Mouse (Mus musculus) lung, postnatal 36 days (tissue): ENCODE results near the gene B3gat2.

Experiments used
- DNase-seq: peaks from one replicate; pipeline ENCODE4 v3.0.0; 2022; ENCODE audit warnings: mixed read lengths

Gene B3gat2

DNA sequence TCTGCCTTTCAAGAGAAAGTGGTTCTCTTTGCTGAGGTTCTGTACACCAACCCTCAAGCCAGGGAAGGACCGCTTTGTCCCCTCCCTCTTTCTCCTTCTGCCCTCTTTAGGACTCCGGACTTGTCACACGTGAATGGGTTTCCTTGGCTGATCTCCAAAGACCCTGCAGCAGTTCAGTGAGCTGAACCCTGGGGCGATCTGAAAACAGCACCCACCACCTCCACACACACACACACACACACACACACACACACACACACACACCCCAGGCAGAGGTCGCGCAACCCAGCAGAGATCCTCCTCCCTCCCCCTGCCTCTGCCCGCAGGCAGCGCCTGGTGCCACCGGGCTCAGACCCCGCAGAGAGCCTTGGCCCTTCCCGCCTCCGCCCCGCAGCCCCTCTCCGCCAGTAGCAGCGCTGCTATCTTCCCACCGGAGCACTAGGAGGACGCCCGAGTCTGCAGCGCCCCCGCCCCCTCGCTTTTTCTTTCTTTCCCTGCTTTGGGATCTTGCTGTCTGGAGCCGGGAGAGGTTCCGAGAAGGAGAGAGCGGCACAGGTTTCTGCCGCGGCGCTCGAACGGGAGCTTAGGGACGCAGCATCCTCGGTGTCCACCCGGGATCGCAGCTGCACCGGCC lies at the start of gene B3gat2:
B3gat2 (plus strand) TSS at position 252 of the 634 bp plus-strand sequence.
- no peak for DNase-seq

DNA sequence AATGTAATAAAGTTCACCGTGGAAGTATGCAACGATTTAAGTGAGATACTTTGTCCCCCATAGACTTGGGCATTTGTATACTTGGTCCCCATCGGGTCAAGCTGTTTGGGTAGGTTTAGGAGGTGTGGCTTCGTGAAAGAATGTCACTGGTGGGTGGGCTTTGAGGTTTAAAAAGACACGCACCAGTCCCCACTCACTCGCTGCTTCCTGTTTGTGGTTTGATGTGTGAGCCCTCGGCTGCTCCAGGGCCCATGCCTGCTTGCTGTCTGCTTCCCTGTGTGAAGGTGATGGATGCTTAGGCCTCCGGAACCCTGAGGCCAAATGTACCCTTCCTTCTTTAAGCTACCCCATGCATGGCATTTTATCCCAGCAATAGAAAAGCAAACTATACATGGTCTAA lies 41.2 kb upstream of the B3gat2 start:
- peak; percentile 16 for DNase-seq

DNA sequence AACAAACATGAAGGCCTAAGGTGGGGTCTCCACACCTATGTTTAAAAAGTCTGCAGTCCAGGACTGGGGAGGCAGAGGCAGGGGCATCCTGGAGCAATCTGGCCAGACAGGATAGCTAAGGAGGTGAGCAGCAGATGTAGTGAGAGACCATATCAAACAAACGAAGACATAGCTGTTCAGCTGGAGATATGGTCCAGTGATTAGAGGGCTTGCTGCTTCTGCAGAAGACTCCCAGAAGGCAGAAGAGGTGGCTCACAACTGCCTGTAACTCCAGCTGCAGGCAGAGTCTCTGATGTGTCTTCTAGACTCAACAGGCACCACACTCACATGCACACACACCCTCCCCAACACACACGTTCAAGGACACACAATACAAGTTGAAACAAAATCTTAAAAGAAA lies 40.5 kb upstream of the B3gat2 start:
- DNase-seq, result peak; percentile 5

DNA sequence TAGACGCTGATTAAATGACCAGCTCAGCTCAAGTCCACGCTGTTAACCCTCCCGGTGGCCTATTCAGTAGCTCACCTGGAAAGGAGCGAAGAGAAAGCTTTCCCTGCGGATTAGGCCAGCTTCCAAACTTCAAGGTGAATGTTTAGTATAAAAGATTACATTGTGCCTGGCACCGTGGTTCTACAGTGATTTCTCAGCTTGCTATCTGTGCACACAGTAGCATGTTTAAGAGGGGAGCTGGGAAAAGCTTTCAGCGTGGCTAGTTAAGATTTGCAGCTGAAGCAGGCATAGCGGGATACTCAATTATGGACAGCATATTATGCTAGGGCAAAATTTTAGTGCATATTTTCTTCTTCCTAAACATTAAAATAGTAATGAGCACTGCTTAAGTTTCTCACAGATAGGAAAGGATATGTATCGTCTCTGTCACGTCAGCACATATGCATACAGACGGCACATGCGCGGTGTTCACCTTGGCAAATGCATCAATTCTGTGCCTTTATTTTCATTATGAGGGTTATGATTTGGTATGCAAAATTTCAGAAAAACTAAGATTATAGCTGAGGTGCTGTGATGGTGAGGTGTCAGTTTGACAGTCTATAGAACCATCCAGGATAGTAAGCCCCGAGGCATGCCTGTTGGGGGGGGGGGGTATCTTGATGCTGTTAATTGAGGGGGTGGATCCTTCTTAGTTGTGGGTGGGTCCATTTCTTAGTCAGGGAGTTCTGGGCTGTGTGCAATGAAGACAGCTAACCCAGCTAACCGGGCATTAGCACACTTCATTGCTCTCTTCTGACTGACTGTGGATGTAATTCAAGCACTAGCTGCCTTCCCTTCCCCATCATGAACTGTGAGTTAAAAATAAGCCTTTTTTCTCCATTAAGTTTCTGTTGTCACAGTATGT lies 38.8 kb upstream of the B3gat2 start:
- DNase-seq, result no peak

DNA sequence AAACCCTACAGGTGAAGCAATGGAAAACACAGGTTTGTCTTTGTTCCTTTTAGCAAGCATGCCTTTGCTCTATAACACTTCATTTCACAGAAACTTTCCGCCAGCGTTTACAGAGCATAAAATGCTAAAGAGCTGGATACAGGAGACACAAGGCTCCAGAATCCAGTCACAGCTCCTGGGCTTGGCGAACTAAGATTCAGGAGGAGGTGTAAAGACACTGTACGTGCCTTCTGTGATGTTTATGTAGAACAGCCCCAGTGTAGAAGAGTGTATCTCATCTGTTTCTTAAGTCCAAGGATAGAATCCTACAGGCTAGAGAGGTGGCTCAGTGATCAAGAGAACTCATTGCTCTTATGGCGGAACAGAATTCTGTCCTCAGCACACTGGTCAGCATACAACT lies 30.2 kb upstream of the B3gat2 start:
- DNase-seq, result no peak

DNA sequence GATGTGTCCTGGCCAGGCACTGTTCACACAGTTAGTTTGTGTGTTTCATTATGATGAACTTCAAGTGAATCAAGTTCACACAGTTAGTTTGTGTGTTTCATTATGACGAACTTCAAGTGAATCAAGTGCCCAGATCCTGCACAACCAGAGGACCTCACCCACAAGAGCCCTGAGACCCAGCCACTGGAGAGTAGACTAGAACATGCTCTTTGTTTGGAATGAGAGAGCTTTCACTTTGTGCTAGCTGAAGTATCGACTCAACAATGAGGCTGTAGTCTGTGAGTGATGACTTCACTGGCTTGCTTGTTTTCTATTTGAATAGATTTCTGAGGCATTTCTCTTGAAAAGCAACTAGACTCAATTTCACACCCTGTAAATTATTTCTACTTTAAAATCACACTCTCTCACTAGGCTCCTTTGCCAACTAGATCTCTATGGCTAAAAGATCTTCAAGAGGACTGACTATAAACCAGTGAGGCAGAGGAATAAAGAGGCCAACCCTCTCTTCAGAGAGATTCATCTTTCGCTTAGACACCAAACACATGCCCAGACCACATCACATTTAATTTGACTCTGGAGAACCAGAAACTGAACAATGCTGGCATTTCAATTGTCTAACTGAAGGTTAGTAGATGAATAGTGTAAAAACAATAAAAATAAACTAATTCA lies 10.6 kb upstream of the B3gat2 start:
- DNase-seq, result no peak

DNA sequence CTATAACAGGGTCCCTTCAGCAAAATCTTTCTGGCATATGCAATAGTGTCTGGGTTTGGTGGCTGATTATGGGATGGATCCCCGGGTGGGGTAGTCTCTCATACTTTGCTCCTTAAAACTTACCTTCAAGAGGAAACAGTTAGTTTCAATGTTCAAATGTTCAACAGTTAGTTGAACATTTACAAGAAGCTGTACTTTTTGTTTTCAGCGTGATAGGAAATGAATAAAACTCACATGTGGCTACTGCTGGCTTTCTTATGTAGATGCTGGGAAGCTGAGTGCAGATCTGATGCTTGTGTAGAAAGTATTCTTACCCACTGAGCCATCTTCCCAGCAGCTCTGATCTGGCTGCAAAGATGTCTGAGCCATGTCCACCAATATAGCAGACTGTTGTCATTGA lies 8.5 kb upstream of the B3gat2 start:
- no peak for DNase-seq

DNA sequence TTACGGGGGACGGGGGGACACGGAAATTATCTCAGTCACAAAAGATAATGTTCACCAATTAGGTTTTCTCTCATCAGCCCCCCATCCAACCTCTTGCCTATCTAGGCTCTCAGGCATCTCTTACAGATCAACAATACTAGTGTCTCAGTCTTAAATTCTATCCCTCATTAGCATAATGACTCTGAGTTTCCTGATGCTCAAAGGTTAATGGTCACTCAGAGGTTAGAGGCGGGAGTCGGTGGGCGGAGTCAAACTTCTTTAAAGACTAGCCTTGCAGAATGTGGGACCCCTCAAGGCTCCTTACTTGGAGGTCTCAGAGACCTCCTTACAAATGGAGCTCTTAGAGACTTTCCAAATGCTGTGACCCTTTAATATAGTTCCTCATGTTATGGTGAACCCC lies 8.0 kb upstream of the B3gat2 start:
- no peak for DNase-seq

DNA sequence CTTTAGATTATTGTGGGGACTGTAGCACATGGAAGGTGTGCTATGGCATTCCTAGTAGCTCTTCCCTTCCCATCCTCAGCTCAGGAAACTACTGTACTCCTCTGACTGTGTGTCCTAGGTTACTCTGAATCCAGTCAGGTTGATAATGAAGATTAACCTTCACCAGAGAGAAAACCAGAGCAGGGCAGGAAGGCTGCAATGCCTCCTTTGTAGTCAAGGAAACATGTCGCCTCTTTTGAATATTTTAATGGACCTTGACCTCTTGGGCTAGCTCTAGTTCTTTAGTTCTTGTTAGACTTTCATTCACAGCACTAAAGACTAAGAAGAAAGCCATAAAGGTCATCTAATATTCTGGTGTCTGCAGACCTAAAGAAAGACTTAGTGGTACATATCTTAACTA lies 7.2 kb upstream of the B3gat2 start:
- DNase-seq, result no peak

DNA sequence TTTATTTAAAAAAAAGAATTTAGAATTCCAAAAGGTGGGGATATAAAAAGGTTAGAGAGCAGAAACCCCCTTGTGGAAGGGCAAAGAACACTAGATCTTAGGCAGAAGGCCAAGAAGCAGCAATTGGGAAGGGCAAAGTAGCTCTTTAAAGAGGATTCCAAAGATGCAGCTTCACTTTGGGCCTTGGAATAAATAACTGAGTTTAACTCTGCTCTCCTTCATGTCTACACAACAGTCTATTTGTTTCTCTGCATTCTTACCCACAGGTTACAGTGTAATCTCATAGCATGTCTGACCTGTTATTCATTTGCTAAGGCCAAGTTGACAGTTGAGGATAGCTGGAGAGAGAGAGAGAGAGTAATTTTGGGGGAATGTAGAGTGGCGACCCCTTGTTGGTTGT lies 6.6 kb upstream of the B3gat2 start:
- DNase-seq, result no peak

DNA sequence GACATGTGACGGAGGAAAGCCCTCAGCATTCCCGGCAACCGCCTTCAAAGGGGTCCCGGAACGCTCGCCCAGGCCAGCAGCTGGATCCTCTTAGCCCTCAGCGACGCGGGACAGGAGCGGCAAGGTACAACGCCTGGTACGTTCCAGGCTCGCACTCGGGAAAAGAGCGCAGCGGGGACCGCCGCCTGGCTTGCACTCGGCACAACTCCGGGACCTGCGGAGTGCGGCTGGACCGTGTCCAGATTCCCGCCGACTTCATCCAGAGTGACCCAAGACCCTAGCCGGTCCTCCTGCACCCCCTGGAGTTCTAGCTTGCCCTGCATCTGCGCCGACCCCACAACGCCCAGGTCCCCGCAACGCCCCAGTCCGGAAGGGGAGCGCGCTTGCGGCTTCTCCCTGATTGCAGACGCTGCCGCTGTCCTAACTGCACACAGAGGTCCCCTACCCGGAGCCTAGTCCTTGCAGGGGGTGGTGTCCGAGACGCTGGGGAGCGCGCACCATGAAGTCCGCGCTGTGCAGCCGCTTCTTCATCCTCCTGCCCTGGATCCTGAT lies 659 bp downstream of the B3gat2 start:
- no peak for DNase-seq

DNA sequence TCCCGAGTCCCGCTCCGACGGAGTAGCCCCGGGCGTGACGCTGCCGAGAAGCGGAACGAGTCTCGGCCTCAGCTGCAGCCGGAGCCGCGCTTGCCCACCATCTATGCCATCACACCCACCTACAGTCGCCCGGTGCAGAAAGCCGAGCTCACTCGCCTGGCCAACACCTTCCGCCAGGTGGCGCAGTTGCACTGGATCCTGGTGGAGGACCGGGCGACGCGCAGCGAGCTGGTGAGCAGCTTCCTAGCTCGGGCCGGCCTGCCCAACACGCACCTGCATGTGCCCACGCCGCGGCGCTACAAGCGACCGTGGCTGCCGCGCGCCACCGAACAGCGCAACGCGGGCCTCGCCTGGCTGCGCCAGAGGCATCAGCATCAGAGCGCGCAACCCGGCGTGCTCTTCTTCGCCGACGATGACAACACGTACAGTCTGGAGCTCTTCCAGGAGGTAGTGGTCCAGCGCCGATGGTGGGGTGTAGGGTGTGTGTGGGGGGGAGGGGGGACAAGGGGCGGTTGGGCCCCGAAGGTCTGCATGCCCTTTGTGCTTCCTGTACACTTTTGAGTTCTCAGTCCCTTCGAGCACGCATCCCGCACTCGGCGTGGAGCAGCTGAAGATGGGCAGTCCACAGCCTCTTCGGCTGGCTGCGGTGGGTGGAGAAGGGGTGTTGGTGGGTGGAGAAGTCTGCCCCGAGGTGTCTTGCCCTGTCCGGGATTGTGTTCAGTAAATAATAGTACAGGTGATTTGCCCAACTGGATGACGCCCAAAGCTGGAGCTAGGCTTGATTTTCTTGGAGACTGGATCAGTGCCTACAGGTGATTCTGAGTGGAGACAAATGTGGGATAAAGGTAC lies 1.5 kb downstream of the B3gat2 start:
- peak; percentile 93 for DNase-seq

DNA sequence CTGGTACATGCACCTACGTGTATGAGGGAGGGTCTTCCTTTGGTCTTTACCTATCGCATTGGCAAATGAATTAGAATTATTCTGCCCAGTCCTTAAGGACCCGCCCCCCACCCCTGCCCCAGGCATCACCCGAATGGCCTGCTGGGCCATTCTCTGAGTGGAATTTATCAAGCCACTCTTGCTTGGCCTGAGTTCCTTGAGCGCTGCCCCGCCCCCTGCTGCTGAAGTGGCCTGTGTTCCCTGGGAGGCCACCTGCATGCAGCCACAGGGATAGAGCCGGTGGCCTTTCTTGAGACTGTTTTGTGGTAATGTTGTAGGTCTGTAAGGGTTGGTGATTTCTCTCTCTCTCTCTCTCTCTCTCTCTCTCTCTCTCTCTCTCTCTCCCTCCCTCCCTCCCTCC lies 2.2 kb downstream of the B3gat2 start:
- DNase-seq, result peak; percentile 71

DNA sequence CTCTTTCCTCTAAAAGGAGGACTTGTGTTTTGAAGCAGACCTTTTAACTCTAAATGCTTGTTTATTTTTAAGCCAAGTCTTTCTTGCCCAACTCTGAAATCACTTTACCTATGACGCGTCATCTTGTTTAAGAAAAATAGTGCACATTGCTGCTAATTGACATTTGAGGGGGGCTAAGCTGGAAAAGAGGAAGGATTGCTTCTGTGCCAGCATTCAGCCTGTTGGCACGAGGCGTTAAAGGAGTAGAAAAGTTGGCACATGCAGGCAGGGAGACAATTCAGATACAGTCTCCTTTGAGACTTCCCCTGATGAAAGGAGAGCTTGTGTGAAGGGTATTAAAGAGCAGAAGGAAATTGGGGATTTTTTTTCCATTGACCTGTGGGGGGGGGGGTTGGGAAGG lies 3.2 kb downstream of the B3gat2 start:
- no peak for DNase-seq

DNA sequence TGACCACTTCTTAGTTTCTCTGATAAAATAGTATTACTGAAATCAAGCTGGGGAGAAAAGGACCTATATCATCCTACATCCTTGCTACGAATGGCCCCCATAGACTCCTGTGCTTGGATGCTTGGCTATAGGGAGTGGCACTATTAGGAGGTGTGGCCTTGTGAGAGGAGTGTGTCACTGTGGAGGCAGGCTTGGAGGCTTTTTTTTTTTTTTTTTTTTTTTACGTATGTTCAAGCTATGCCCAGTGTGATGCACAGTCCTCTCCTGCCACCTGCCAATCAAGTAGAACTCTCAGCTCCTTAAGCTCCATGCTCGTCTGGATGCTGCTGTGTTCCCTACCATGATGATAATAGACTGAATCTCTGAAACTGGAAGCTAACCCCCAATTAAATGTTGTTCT lies 11.5 kb downstream of the B3gat2 start:
- DNase-seq, result no peak

DNA sequence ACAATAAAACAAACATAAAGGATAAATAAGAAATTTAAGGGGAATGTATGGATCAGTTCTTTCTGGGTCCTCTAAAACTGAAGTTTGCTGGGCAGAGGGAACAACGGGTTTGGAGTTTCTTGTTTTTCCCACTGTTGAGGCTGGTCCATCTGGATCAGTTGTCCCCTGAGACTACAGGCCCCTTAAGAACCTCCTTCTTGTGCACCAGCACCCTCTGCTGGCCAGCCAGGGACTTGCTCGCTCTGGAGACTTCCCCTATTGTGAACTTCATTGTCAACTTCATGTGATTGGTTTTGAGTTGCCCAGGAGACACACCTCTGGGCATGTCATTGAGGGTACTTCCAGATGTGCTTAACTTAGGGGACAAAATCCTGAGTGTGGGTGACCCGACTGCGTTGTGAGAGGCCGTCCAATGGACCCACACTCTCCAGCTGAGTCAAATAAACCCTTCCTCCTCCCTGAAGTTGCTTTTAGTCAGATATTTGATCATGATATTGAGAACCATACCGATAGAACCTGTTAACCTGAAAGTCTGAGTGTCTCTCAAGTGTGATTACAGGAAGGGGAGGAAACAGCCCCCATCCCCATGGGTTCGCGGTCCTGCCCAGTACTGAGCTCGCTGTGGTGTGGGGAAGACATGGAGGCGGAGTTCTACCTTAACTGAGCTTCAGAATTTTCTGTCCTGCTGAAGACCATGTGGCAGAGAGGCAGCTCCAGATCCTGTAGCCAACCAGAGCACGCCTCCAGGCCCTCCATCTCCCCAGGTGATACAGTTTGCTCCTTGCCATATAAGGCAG lies 31.4 kb downstream of the B3gat2 start:
- DNase-seq, result peak; percentile 82

DNA sequence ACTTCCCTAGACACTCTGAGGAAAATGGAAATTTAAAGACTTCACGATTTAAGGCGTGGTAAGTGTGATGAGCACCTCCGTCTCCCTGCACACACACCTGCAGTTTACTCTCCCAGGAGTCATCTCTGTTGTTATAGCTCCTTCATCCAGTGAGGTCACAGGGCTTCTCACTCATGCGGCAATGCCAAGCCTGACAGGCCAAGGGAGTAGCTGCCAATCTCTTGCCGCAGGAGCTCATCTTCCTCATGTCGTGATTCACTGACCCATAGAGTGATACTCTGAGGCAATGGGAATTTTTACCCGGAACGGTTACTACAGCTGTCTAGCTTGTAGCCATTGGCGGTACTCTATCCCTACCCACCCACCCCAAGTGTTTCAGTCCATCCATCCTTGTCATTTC lies 36.8 kb downstream of the B3gat2 start:
- DNase-seq, result no peak

DNA sequence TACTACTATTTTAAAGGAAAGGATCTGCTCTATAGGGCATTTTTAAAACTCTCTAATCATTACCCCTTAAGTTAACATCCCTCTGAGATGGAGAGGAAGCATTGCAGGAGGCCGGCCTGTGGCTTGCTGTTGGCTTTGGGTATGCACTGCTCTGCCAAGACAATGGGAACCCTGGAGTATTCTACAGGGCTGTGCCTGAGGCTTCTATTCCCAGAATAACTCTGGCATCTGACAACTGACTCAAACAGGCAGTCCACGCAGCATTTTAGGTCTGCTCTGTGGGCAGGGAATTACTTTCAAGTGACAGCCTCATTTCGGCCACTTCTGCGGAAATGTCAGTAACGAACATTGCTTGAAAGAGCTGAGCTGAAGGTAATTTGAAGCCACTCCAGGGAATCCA lies 60.1 kb downstream of the B3gat2 start:
- no peak for DNase-seq

DNA sequence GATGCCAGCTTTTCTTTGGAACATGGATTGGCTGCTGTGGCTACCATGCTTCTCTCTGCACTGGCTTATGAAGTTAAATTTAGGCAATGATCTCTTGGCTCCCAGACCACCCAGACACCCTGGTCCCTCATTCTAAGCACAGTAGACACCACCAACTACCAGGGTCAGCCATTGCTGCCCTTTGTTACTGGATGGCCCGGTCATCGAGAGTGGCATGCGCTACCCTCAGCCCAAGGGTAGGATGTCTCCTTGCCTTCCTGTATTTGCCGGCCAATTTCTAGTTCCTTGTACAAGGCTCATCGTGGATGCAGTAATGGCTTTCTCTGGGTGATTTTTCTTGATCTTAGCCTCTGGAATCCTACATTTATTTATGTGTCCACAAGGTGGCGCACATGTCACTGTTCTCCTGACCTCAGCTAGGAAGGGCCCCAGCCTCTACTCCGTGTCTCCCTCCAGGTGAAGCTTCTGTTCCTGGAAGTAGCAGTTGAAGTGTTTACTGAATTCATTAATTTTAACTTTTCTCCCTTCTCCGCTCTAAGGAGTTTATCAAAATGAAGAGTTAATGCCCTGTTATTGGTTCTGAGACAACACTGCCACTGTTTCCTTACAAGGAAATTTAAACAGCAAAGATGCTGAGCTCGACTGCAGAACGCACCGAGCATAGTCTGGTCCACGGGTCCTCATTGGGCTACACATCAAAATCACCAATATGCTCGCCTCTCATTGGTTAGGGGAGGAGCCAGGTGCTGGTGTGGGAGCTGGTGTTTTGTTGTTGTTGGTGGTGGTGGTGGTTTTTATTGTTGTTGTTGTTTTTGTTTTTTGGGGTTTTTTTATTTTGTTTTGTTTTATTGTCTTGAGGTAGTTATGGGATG lies 65.6 kb downstream of the B3gat2 start:
- peak; percentile 69 for DNase-seq

DNA sequence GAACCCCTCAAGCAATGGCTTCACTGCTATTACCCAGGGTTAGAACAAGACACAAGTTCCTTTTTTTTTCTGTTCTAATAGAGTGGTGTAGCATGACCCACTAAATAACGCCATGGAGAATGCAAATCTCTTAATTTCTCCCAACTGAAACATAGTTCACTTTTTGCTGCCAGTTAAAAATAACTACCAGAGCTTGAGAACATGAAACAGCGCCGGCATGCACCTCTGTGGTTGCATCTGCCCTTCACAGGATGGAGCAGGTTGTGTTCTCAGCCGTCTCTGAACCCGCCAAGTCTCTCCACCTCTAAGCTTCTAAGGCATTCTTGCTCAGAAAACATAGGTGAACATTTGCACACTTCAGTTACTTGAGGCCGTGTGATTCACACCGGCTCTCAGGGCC lies 72.7 kb downstream of the B3gat2 start:
- no peak for DNase-seq

DNA sequence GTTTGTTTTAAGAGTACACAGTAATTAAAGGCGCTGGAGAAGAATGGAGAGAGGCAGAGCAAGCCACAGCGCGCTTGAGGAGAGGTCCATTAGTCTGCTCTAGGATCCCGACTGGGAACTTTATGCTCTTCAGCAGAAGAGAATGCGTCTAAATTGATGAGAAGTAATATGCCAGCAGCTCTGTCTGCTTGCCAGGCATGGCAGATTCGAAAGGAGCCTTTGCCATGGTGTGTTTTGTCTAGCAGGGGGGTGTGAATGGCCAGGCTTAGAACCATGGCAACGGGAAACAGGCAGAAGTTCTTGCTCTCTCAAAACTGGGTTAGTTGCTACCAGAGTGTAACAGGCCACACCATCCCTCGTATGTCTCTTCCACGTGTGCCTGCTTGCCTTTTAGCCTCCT lies 73.3 kb downstream of the B3gat2 start:
- DNase-seq, result no peak
